Mouse (Mus musculus): ENCODE measurements around the gene Snx11.
A peak's percentile ranks its signal among the peaks of the same experiment; 100 is the strongest.

The Snx11 gene

GRCm38 (mm10) chr11:96762742-96763470 is 14.5 kb downstream of the Snx11 start:
- DNase-seq (ENCODE audit: inconsistent ontology term) = no peak

- no peak for DNase-seq (ENCODE audit: inconsistent ontology term)
Measured at GRCm38 (mm10) chr11:96761984-96762383, 15.4 kb downstream of the Snx11 start.

GRCm38 (mm10) chr11:96760042-96760441 is 17.3 kb downstream of the Snx11 start:
- peak; percentile 45 for DNase-seq (ENCODE audit: inconsistent ontology term)

GRCm38 (mm10) chr11:96758402-96758801 is 19.0 kb downstream of the Snx11 start:
- no peak for DNase-seq (ENCODE audit: inconsistent ontology term)

- no peak for DNase-seq (ENCODE audit: inconsistent ontology term)
Measured at GRCm38 (mm10) chr11:96757421-96757820, 19.9 kb downstream of the Snx11 start.

- no peak for DNase-seq (ENCODE audit: inconsistent ontology term)
Measured at GRCm38 (mm10) chr11:96755298-96755697, 22.1 kb downstream of the Snx11 start.

- peak; percentile 43 for DNase-seq (ENCODE audit: inconsistent ontology term)
Measured at GRCm38 (mm10) chr11:96747555-96747954, 29.8 kb downstream of the Snx11 start.

- no peak for DNase-seq (ENCODE audit: inconsistent ontology term)
Measured at GRCm38 (mm10) chr11:96746648-96747047, 30.7 kb downstream of the Snx11 start.

- DNase-seq (ENCODE audit: inconsistent ontology term) = no peak
Measured at GRCm38 (mm10) chr11:96743891-96744290, 33.5 kb downstream of the Snx11 start.

GRCm38 (mm10) chr11:96743000-96743399 is 34.4 kb downstream of the Snx11 start:
- DNase-seq (ENCODE audit: inconsistent ontology term) = no peak

GRCm38 (mm10) chr11:96741995-96742394 is 35.4 kb downstream of the Snx11 start:
- no peak for DNase-seq (ENCODE audit: inconsistent ontology term)

GRCm38 (mm10) chr11:96740796-96741195 is 36.6 kb downstream of the Snx11 start:
- no peak for DNase-seq (ENCODE audit: inconsistent ontology term)

GRCm38 (mm10) chr11:96737673-96738471 is 39.5 kb downstream of the Snx11 start:
- DNase-seq (ENCODE audit: inconsistent ontology term) = no peak

GRCm38 (mm10) chr11:96736361-96736760 is 41.0 kb downstream of the Snx11 start:
- no peak for DNase-seq (ENCODE audit: inconsistent ontology term)

- DNase-seq (ENCODE audit: inconsistent ontology term) = peak; percentile 61
Measured at GRCm38 (mm10) chr11:96735908-96736307, 41.5 kb downstream of the Snx11 start.

GRCm38 (mm10) chr11:96732657-96733056 is 44.7 kb downstream of the Snx11 start:
- DNase-seq (ENCODE audit: inconsistent ontology term) = no peak

- no peak for DNase-seq (ENCODE audit: inconsistent ontology term)
Measured at GRCm38 (mm10) chr11:96730327-96730726, 47.0 kb downstream of the Snx11 start.

GRCm38 (mm10) chr11:96729462-96729861 is 47.9 kb downstream of the Snx11 start:
- DNase-seq (ENCODE audit: inconsistent ontology term) = no peak

- no peak for DNase-seq (ENCODE audit: inconsistent ontology term)
Measured at GRCm38 (mm10) chr11:96728577-96728976, 48.8 kb downstream of the Snx11 start.

- peak; percentile 65 for DNase-seq (ENCODE audit: inconsistent ontology term)
Measured at GRCm38 (mm10) chr11:96725833-96726232, 51.5 kb downstream of the Snx11 start.

- DNase-seq (ENCODE audit: inconsistent ontology term) = peak; percentile 67
Measured at GRCm38 (mm10) chr11:96718609-96719008, 58.8 kb downstream of the Snx11 start.
